In genomic region chr4:137457292-137457691, GRCm38 (mm10) we compare ENCODE assay signal across 36 mouse cellular contexts. TPM values are rescaled to one million over a fixed set of nuclear protein-coding genes. Genes with fewer than 3 reads are reported as not detected.
A peak's percentile ranks its signal among the peaks of the same experiment; 100 is the strongest.
DNase-seq lines count a peak whose midpoint lies in the region; ATAC-seq and TF ChIP-seq lines count a peak whose summit lies in the region.
"Had no signal": no experiment of that assay in that cellular context is flagged by ENCODE, and none has a peak within 500 bp of the region (broad histone marks: within the 10 kb centered on the region; RNA-seq: fewer than 3 reads in every experiment).

No protein-coding gene starts in this region.

- TF ChIP-seq EP300 in lung, postnatal 0 days (IDR thresholded peaks at IDR 0.05) = no peak

- WGBS in liver, embryonic 11.5 days = 28% methylated on average over 4 of the region's 4 CpGs
- WGBS in liver, embryonic 16.5 days (ENCODE audit: insufficient replicate concordance) = 22% methylated on average over 4 of the region's 4 CpGs
- 51% methylated on average over 4 of the region's 4 CpGs for WGBS in lung, postnatal 0 days

- H3K4me3 ChIP-seq in testis, adult 2 months (ENCODE audit: control insufficient read depth, low read depth, low read length) = peak overlapping the region; percentile 33
- H3K4me3 ChIP-seq in liver, embryonic 11.5 days (ENCODE audit: low read depth, low read length) = no peak overlapping the region
- no peak overlapping the region for H3K4me3 ChIP-seq in liver, embryonic 16.5 days (ENCODE audit: low read depth, low read length)
- H3K4me3 ChIP-seq in lung, postnatal 0 days (ENCODE audit: low read depth, low read length) = no peak overlapping the region
- H3K4me3 ChIP-seq: forebrain, embryonic 13.5 days; heart, embryonic 13.5 days; limb, embryonic 10.5 days; limb, embryonic 15.5 days; lung, embryonic 15.5 days; megakaryocyte, embryonic 14.5 days had no signal

- no peak for TF ChIP-seq CTCF in testis, adult 2 months (IDR thresholded peaks at IDR 0.05; ENCODE audit: control insufficient read depth, insufficient read depth, insufficient replicate concordance, low read depth, low read length)
- no peak for TF ChIP-seq CTCF in lung, postnatal 0 days (IDR thresholded peaks at IDR 0.05)

- DNase-seq in testis, postnatal 14 days (ENCODE audit: low spot score) = no peak
- DNase-seq in liver, embryonic 11.5 days (ENCODE audit: low spot score) = no peak
- DNase-seq in lung, postnatal 0 days (ENCODE audit: low spot score) = no peak
- DNase-seq in adrenal gland, postnatal 10 days = no peak
- no peak for DNase-seq in kidney, adult 8-10 months
- DNase-seq: adrenal gland, postnatal 25 days; cerebellum, adult 8-10 months; cerebellum, postnatal 25 days; heart, postnatal 10 days; kidney, adult 18-20 months; layer of hippocampus, postnatal 36 days; lung, postnatal 36 days; midbrain, embryonic 14.5 days; right cerebral cortex, postnatal 4 days; thymus, postnatal 14 days had no signal

- peak overlapping the region; percentile 12; the same call in 1 of the 2 replicates for H3K4me2 ChIP-seq in liver, embryonic 11.5 days
- H3K4me2 ChIP-seq in liver, embryonic 16.5 days (ENCODE audit: low read depth, low read length) = no peak overlapping the region
- no peak overlapping the region for H3K4me2 ChIP-seq in lung, postnatal 0 days (replicated peaks; ENCODE audit: low read depth, low read length)
- H3K4me2 ChIP-seq: forebrain, embryonic 13.5 days; heart, embryonic 13.5 days; hindbrain, embryonic 14.5 days; limb, embryonic 15.5 days; lung, embryonic 15.5 days had no signal

- no peaks in the 10 kb centered on the region; the same call in 1 of the 2 replicates for H3K4me1 ChIP-seq in testis, adult 2 months (ENCODE audit: control insufficient read depth, insufficient read depth, low read length)
- H3K4me1 ChIP-seq in liver, embryonic 11.5 days (replicated peaks; ENCODE audit: control insufficient read depth, insufficient read depth, low read length) = peaks cover 11% of the 10 kb centered on the region
- peaks cover 10% of the 10 kb centered on the region for H3K4me1 ChIP-seq in liver, embryonic 16.5 days (ENCODE audit: control insufficient read depth, low read depth, low read length)
- H3K4me1 ChIP-seq in lung, postnatal 0 days (ENCODE audit: insufficient read depth, low read depth, low read length) = peaks cover 4% of the 10 kb centered on the region; the same call in 1 of the 2 replicates
- H3K4me1 ChIP-seq: forebrain, embryonic 13.5 days had no signal

- no peaks in the 10 kb centered on the region for H3K36me3 ChIP-seq in testis, adult 2 months (ENCODE audit: control insufficient read depth, insufficient read depth, low read length)
- H3K36me3 ChIP-seq in liver, embryonic 11.5 days (ENCODE audit: control insufficient read depth, insufficient read depth, low read length) = no peaks in the 10 kb centered on the region
- no peaks in the 10 kb centered on the region for H3K36me3 ChIP-seq in liver, embryonic 16.5 days (ENCODE audit: control insufficient read depth, insufficient read depth)
- no peaks in the 10 kb centered on the region for H3K36me3 ChIP-seq in lung, postnatal 0 days (ENCODE audit: insufficient read depth, low read length)
- H3K36me3 ChIP-seq: heart, embryonic 13.5 days; limb, embryonic 10.5 days; limb, embryonic 15.5 days; lung, embryonic 15.5 days had no signal

- no peak overlapping the region for H3K27ac ChIP-seq in testis, adult 2 months (ENCODE audit: control insufficient read depth, insufficient read depth, low read depth, low read length)
- H3K27ac ChIP-seq in liver, embryonic 11.5 days (ENCODE audit: low read depth, low read length) = no peak overlapping the region
- no peak overlapping the region for H3K27ac ChIP-seq in liver, embryonic 16.5 days (ENCODE audit: low read length)
- no peak overlapping the region for H3K27ac ChIP-seq in lung, postnatal 0 days (ENCODE audit: low read length)
- H3K27ac ChIP-seq: forebrain, embryonic 13.5 days; heart, embryonic 13.5 days; hindbrain, embryonic 14.5 days; kidney, postnatal 0 days; limb, embryonic 10.5 days; limb, embryonic 15.5 days; lung, embryonic 15.5 days; stomach, postnatal 0 days had no signal

- no peak overlapping the region for H3K9ac ChIP-seq in liver, embryonic 11.5 days (ENCODE audit: low read depth, low read length)
- no peak overlapping the region for H3K9ac ChIP-seq in liver, embryonic 16.5 days (ENCODE audit: low read depth, low read length)
- no peak overlapping the region for H3K9ac ChIP-seq in lung, postnatal 0 days (replicated peaks; ENCODE audit: low read depth)
- H3K9ac ChIP-seq: forebrain, embryonic 13.5 days; heart, embryonic 13.5 days; hindbrain, embryonic 14.5 days; limb, embryonic 15.5 days; lung, embryonic 15.5 days had no signal

- no peaks in the 10 kb centered on the region for H3K9me3 ChIP-seq in liver, embryonic 11.5 days (ENCODE audit: control insufficient read depth, low read length)
- no peaks in the 10 kb centered on the region for H3K9me3 ChIP-seq in liver, embryonic 16.5 days (replicated peaks; ENCODE audit: control insufficient read depth, low read length)
- no peaks in the 10 kb centered on the region for H3K9me3 ChIP-seq in lung, postnatal 0 days (ENCODE audit: low read length)
- H3K9me3 ChIP-seq: heart, embryonic 13.5 days; limb, embryonic 10.5 days; limb, embryonic 15.5 days; lung, embryonic 15.5 days had no signal

- no peaks in the 10 kb centered on the region for H3K27me3 ChIP-seq in testis, adult 2 months (ENCODE audit: control insufficient read depth, insufficient read depth, low read length)
- no peaks in the 10 kb centered on the region for H3K27me3 ChIP-seq in liver, embryonic 11.5 days (replicated peaks; ENCODE audit: control insufficient read depth, insufficient read depth, low read length)
- no peaks in the 10 kb centered on the region for H3K27me3 ChIP-seq in liver, embryonic 16.5 days (ENCODE audit: control insufficient read depth, insufficient read depth, low read depth, low read length)
- H3K27me3 ChIP-seq in lung, postnatal 0 days (replicated peaks; ENCODE audit: insufficient read depth, low read length) = no peaks in the 10 kb centered on the region
- H3K27me3 ChIP-seq: forebrain, embryonic 13.5 days; heart, embryonic 13.5 days; limb, embryonic 15.5 days; lung, embryonic 15.5 days had no signal

- no peak for TF ChIP-seq POLR2A in testis, adult 2 months (IDR thresholded peaks at IDR 0.05; ENCODE audit: control insufficient read depth, low read depth, low read length)

- ATAC-seq in liver, embryonic 11.5 days (replicated peaks; ENCODE audit: low FRiP score) = peak; percentile 77
- ATAC-seq in liver, embryonic 16.5 days (ENCODE audit: low read depth) = peak; percentile 69; the same call in 1 of the 2 replicates
- no peak for ATAC-seq in lung, postnatal 0 days
- ATAC-seq: CD4-positive, CD25-positive, alpha-beta regulatory T cell, adult 4 months; forebrain, embryonic 13.5 days had no signal

RNA-seq across cellular contexts. Expression of gene 1700013G24Rik, which starts 4.2 kb away (rescaled TPM):
- polyA plus RNA-seq in testis, adult 2 months (2012; rRNA removed) = 1,386 and 1,446 TPM in 2 replicates
- not detected in 2 replicates for polyA plus RNA-seq in liver, embryonic 11.5 days (2014; fragmentation: Nextera tagmentation; extraction: Ambion mirVana)
- not detected in 2 replicates for polyA plus RNA-seq in liver, embryonic 16.5 days (2015; fragmentation: Nextera tagmentation; extraction: Ambion mirVana)
- polyA plus RNA-seq in lung, postnatal 0 days (2015; fragmentation: Nextera tagmentation; extraction: Ambion mirVana) = not detected in 2 replicates
- not detected for total RNA-seq in adrenal gland, postnatal 10 days (2021)
- total RNA-seq: adrenal gland, postnatal 25 days; gastrocnemius, adult 18-20 months; heart, adult 8-10 months; heart, postnatal 10 days; hematopoietic stem cell, adult 5-6 weeks; layer of hippocampus, postnatal 36 days; neutrophil, adult 5-6 weeks had no signal
- polyA plus RNA-seq: CD4-positive, CD25-positive, alpha-beta regulatory T cell, adult 4 months; embryonic facial prominence, embryonic 11.5 days; forebrain, embryonic 13.5 days; heart, embryonic 13.5 days; hindbrain, embryonic 14.5 days; kidney, postnatal 0 days; large intestine, adult 2 months; limb, embryonic 10.5 days; lung, embryonic 15.5 days; midbrain, embryonic 14.5 days; neural tube, embryonic 11.5 days; spleen, adult 2 months; stomach, postnatal 0 days; urinary bladder, adult 2 months had no signal

RNA-seq across cellular contexts. Expression of gene Hspg2, which starts 11.3 kb away (rescaled TPM):
- 6.0 and 7.4 TPM in 2 replicates for polyA plus RNA-seq in testis, adult 2 months (2012; rRNA removed)
- polyA plus RNA-seq in liver, embryonic 11.5 days (2014; fragmentation: Nextera tagmentation; extraction: Ambion mirVana) = 19.9 and 20.8 TPM in 2 replicates
- polyA plus RNA-seq in liver, embryonic 16.5 days (2015; fragmentation: Nextera tagmentation; extraction: Ambion mirVana) = 4.3 and 5.2 TPM in 2 replicates
- polyA plus RNA-seq in lung, postnatal 0 days (2015; fragmentation: Nextera tagmentation; extraction: Ambion mirVana) = 20.2 and 25.3 TPM in 2 replicates
- total RNA-seq in adrenal gland, postnatal 10 days (2021) = 100 to 1,000 TPM; 191 to 264 TPM
- total RNA-seq: hematopoietic stem cell, adult 5-6 weeks had no signal
- polyA plus RNA-seq: CD4-positive, CD25-positive, alpha-beta regulatory T cell, adult 4 months had no signal

RNA-seq across cellular contexts. Expression of gene Cela3b, which starts 27.0 kb away (rescaled TPM):
- 2.8 and 3.3 TPM in 2 replicates for polyA plus RNA-seq in testis, adult 2 months (2012; rRNA removed)
- not detected in 2 replicates for polyA plus RNA-seq in liver, embryonic 11.5 days (2014; fragmentation: Nextera tagmentation; extraction: Ambion mirVana)
- 0.46 and 6.1 TPM in 2 replicates for polyA plus RNA-seq in liver, embryonic 16.5 days (2015; fragmentation: Nextera tagmentation; extraction: Ambion mirVana)
- not detected in 2 replicates for polyA plus RNA-seq in lung, postnatal 0 days (2015; fragmentation: Nextera tagmentation; extraction: Ambion mirVana)
- not detected for total RNA-seq in adrenal gland, postnatal 10 days (2021)
- total RNA-seq: adrenal gland, postnatal 25 days; heart, adult 8-10 months; heart, postnatal 10 days; hematopoietic stem cell, adult 5-6 weeks; layer of hippocampus, postnatal 36 days; neutrophil, adult 5-6 weeks had no signal
- polyA plus RNA-seq: CD4-positive, CD25-positive, alpha-beta regulatory T cell, adult 4 months; embryonic facial prominence, embryonic 11.5 days; forebrain, embryonic 13.5 days; heart, embryonic 13.5 days; hindbrain, embryonic 14.5 days; kidney, postnatal 0 days; limb, embryonic 10.5 days; limb, embryonic 15.5 days; midbrain, embryonic 14.5 days; neural tube, embryonic 11.5 days; urinary bladder, adult 2 months had no signal

RNA-seq across cellular contexts. Expression of gene Cela3a, which starts 47.7 kb away (rescaled TPM):
- polyA plus RNA-seq in testis, adult 2 months (2012; rRNA removed) = not detected in 2 replicates
- not detected in 2 replicates for polyA plus RNA-seq in liver, embryonic 11.5 days (2014; fragmentation: Nextera tagmentation; extraction: Ambion mirVana)
- polyA plus RNA-seq in liver, embryonic 16.5 days (2015; fragmentation: Nextera tagmentation; extraction: Ambion mirVana) = not detected in 2 replicates
- polyA plus RNA-seq in lung, postnatal 0 days (2015; fragmentation: Nextera tagmentation; extraction: Ambion mirVana) = not detected in 2 replicates
- not detected for total RNA-seq in adrenal gland, postnatal 10 days (2021)
- total RNA-seq: adrenal gland, postnatal 25 days; gastrocnemius, adult 18-20 months; heart, adult 8-10 months; heart, postnatal 10 days; hematopoietic stem cell, adult 5-6 weeks; layer of hippocampus, postnatal 36 days; neutrophil, adult 5-6 weeks had no signal
- polyA plus RNA-seq: CD4-positive, CD25-positive, alpha-beta regulatory T cell, adult 4 months; embryonic facial prominence, embryonic 11.5 days; forebrain, embryonic 13.5 days; heart, embryonic 13.5 days; hindbrain, embryonic 14.5 days; kidney, postnatal 0 days; large intestine, adult 2 months; limb, embryonic 10.5 days; limb, embryonic 15.5 days; lung, embryonic 15.5 days; midbrain, embryonic 14.5 days; neural tube, embryonic 11.5 days; stomach, postnatal 0 days; urinary bladder, adult 2 months had no signal

Comparison
In these comparisons a context has a peak if more than half of its experiments do, and no peak if none do; other contexts are left out.
1. RNA of gene 1700013G24Rik, which starts 4.2 kb away (polyA plus RNA-seq): 1,386 to 1,446 TPM in testis, adult 2 months; not detected in liver, embryonic 11.5 days, not detected in liver, embryonic 16.5 days and not detected in lung, postnatal 0 days; every median in the first group is over 1,000 times any median in the second.